Mouse (Mus musculus) MEL (cell line): ENCODE measurements at regions not wholly inside any gene's neighbourhood (a gene's known extent, or its start where the extent isn't known, plus 50 kb on each side); places are given as distances from the start of the nearest gene placed in this dataset.

Experiments used
- DNase-seq: peaks from one replicate; pipeline ENCODE4 v3.0.0; 2011; ENCODE audit warnings: low read depth, low spot score
- H3K27ac ChIP-seq: 2 replicates; pipeline ENCODE4 v1.5.1; 2012; ENCODE audit warnings: low read depth, mild to moderate bottlenecking, control low read depth, low read length, moderate library complexity; ENCODE audit not compliant: control insufficient read depth
- H3K27me3 ChIP-seq, 2 experiments: fragments of 150-350 bp in 1 of 2; sonication (generic) in 1 of 2; 2 replicates each; pipeline ENCODE4 v1.6.1; 2012; ENCODE audit warnings: low read length in 2 of 2, mild to moderate bottlenecking in 2 of 2, improper control_type of control experiment in 1 of 2, moderate library complexity in 1 of 2; ENCODE audit not compliant: insufficient read depth in 2 of 2, control insufficient read depth in 1 of 2
- H3K36me3 ChIP-seq, 2 experiments: 2 replicates each; pipeline ENCODE4 v1.6.1; 2012 to 2014; ENCODE audit warnings: low read length in 2 of 2, improper control_type of control experiment in 1 of 2, inconsistent platforms in 1 of 2, mild to moderate bottlenecking in 1 of 2; ENCODE audit not compliant: insufficient read depth in 2 of 2, control insufficient read depth in 1 of 2
- H3K4me1 ChIP-seq, 2 experiments: fragments of 150-350 bp in 1 of 2; sonication (generic) in 1 of 2; 2 replicates each; pipeline ENCODE4 v1.6.1; 2012; ENCODE audit warnings: low read length in 2 of 2, improper control_type of control experiment in 1 of 2, mild to moderate bottlenecking in 1 of 2; ENCODE audit not compliant: insufficient read depth in 2 of 2, control insufficient read depth in 1 of 2
- H3K4me3 ChIP-seq, 2 experiments: fragments of 150-350 bp in 1 of 2; sonication (generic) in 1 of 2; 2 replicates each; pipeline ENCODE4 v1.5.1; 2012; ENCODE audit warnings: low read depth in 2 of 2, low read length in 2 of 2, mild to moderate bottlenecking in 2 of 2, moderate library complexity in 2 of 2, control low read depth in 1 of 2, improper control_type of control experiment in 1 of 2; ENCODE audit not compliant: control insufficient read depth in 1 of 2, insufficient read depth in 1 of 2
- H3K79me2 ChIP-seq: 2 replicates; pipeline ENCODE4 v1.6.1; 2012; ENCODE audit warnings: mild to moderate bottlenecking, low read length, moderate library complexity; ENCODE audit not compliant: control insufficient read depth, poor library complexity, insufficient read depth
- H3K9ac ChIP-seq: 2 replicates; pipeline ENCODE4 v1.6.1; 2012; ENCODE audit warnings: low read depth, mild to moderate bottlenecking, control low read depth, low read length, moderate library complexity; ENCODE audit not compliant: control insufficient read depth, poor library complexity, severe bottlenecking
- H3K9me3 ChIP-seq: fragments of 150-350 bp; sonication (generic); replicated peaks from 2 replicates; pipeline ENCODE4 v1.6.1; 2012; ENCODE audit warnings: mild to moderate bottlenecking, low read length, improper control_type of control experiment, moderate library complexity; ENCODE audit not compliant: insufficient read depth
- CHD2 ChIP-seq: IDR thresholded peaks from 2 replicates; pipeline ENCODE4 v1.6.1; 2011; ENCODE audit warnings: low read length, improper control_type of control experiment
- CTCF ChIP-seq, 3 experiments: IDR thresholded peaks in 2 of 3; conservative IDR thresholded peaks in 1 of 3; 2 replicates each; pipeline ENCODE4 v1.5.1; 2011 to 2012; ENCODE audit warnings: low read length in 3 of 3, low read depth in 2 of 3, mild to moderate bottlenecking in 2 of 3, improper control_type of control experiment in 1 of 3, inconsistent platforms in 1 of 3, mixed read lengths in 1 of 3, moderate library complexity in 1 of 3; ENCODE audit not compliant: control insufficient read depth in 1 of 3, insufficient read depth in 1 of 3, poor library complexity in 1 of 3, severe bottlenecking in 1 of 3
- E2F4 ChIP-seq: IDR thresholded peaks from 2 replicates; pipeline ENCODE4 v1.6.1; 2011; ENCODE audit warnings: low read depth, low read length, improper control_type of control experiment, borderline replicate concordance
- ETS1 ChIP-seq: IDR thresholded peaks from 2 replicates; pipeline ENCODE4 v1.6.1; 2012; ENCODE audit warnings: low read depth, mild to moderate bottlenecking, inconsistent platforms, low read length, improper control_type of control experiment, moderate library complexity
- GATA1 ChIP-seq: IDR thresholded peaks from 2 replicates; pipeline ENCODE4 v1.6.1; 2011; ENCODE audit warnings: low read depth, low read length, improper control_type of control experiment
- HCFC1 ChIP-seq: IDR thresholded peaks from 2 replicates; pipeline ENCODE4 v1.6.1; 2012; ENCODE audit warnings: low read depth, mild to moderate bottlenecking, inconsistent platforms, low read length, improper control_type of control experiment, moderate library complexity
- KAT2A ChIP-seq: conservative IDR thresholded peaks from 2 replicates; pipeline ENCODE4 v1.6.1; 2012; ENCODE audit warnings: low read depth, low read length, improper control_type of control experiment, inconsistent platforms
- MAX ChIP-seq: IDR thresholded peaks from 2 replicates; pipeline ENCODE4 v1.6.1; 2011; ENCODE audit warnings: low read length, improper control_type of control experiment
- MEF2A ChIP-seq: IDR thresholded peaks from 2 replicates; pipeline ENCODE4 v1.6.1; 2014; ENCODE audit warnings: low read depth, mild to moderate bottlenecking, inconsistent platforms, low read length, improper control_type of control experiment; ENCODE audit not compliant: poor library complexity, insufficient replicate concordance, severe bottlenecking; ENCODE audit errors: extremely low read depth
- MXI1 ChIP-seq: IDR thresholded peaks from 2 replicates; pipeline ENCODE4 v1.6.1; 2011; ENCODE audit warnings: mild to moderate bottlenecking, low read depth, low read length, improper control_type of control experiment
- MYC ChIP-seq: IDR thresholded peaks from 2 replicates; pipeline ENCODE4 v1.6.1; 2011; ENCODE audit warnings: low read depth, mild to moderate bottlenecking, low read length, improper control_type of control experiment, moderate library complexity
- POLR2AphosphoS2 ChIP-seq: IDR thresholded peaks from 2 replicates; pipeline ENCODE4 v1.6.1; 2011; ENCODE audit warnings: low read length, improper control_type of control experiment
- RAD21 ChIP-seq: IDR thresholded peaks from 2 replicates; pipeline ENCODE4 v1.6.1; 2011; ENCODE audit warnings: mild to moderate bottlenecking, low read depth, low read length, improper control_type of control experiment
- SIN3A ChIP-seq: IDR thresholded peaks from 2 replicates; pipeline ENCODE4 v1.6.1; 2012; ENCODE audit warnings: low read length, improper control_type of control experiment, inconsistent platforms
- SMC3 ChIP-seq: IDR thresholded peaks from 2 replicates; pipeline ENCODE4 v1.6.1; 2011; ENCODE audit warnings: low read depth, low read length, improper control_type of control experiment
- TCF12 ChIP-seq: IDR thresholded peaks from 2 replicates; pipeline ENCODE4 v1.6.1; 2014; ENCODE audit warnings: low read depth, mild to moderate bottlenecking, inconsistent platforms, low read length, improper control_type of control experiment, moderate library complexity
- USF1 ChIP-seq: IDR thresholded peaks from 2 replicates; pipeline ENCODE4 v1.6.1; 2014; ENCODE audit warnings: low read depth, mild to moderate bottlenecking, inconsistent platforms, low read length, improper control_type of control experiment, moderate library complexity
- USF2 ChIP-seq, 2 experiments: IDR thresholded peaks; 2 replicates each; pipeline ENCODE4 v1.6.1; 2011 to 2012; ENCODE audit warnings: improper control_type of control experiment in 2 of 2, low read length in 2 of 2, borderline replicate concordance in 1 of 2, inconsistent platforms in 1 of 2, low read depth in 1 of 2, mild to moderate bottlenecking in 1 of 2; ENCODE audit not compliant: insufficient read depth in 1 of 2

GRCm38 (mm10) chr19:21159189-21160137, 112.6 kb upstream of the Zfand5 start:
- H3K36me3 ChIP-seq, result no peaks in the 10 kb centered on the region
- H3K27me3 ChIP-seq, result no peaks in the 10 kb centered on the region; a peak in 1 of 4 replicates
- no peaks in the 10 kb centered on the region for H3K4me1 ChIP-seq
- H3K9ac ChIP-seq, result no peak overlapping the region
- no peak overlapping the region for H3K27ac ChIP-seq
- TF ChIP-seq MEF2A (no peak), MAX (no peak), CHD2 (no peak), POLR2AphosphoS2 (no peak), KAT2A (no peak), CTCF (IDR thresholded peaks at IDR 0.05 in 2 of 3, conservative IDR thresholded peaks at IDR 0.05 in 1 of 3; ENCODE audit: control insufficient read depth in 1 of 3, insufficient read depth in 1 of 3, low read depth in 2 of 3, low read length in 3 of 3, poor library complexity in 1 of 3, severe bottlenecking in 1 of 3) (no peak), MXI1 (no peak), HCFC1 (no peak), RAD21 (no peak), USF2 (IDR thresholded peaks at IDR 0.05; ENCODE audit: borderline replicate concordance in 1 of 2, insufficient read depth in 1 of 2, low read depth in 1 of 2, low read length in 2 of 2) (no peak), SIN3A (no peak)
- TF ChIP-seq, all 39 proteins: peak for 0
- no peak overlapping the region for H3K4me3 ChIP-seq
- no peaks in the 10 kb centered on the region for H3K9me3 ChIP-seq
- no peaks in the 10 kb centered on the region for H3K79me2 ChIP-seq
- DNase-seq, result no peak

GRCm38 (mm10) chr19:21154162-21154561, 117.9 kb upstream of the Zfand5 start:
- Histone ChIP-seq H3K27me3 (no peaks in the 10 kb centered on the region; a peak in 1 of 4 replicates), H3K4me1 (no peaks in the 10 kb centered on the region), H3K9me3 (no peaks in the 10 kb centered on the region), H3K4me3 (no peak overlapping the region), H3K9ac (no peak overlapping the region), H3K79me2 (no peaks in the 10 kb centered on the region), H3K36me3 (no peaks in the 10 kb centered on the region), H3K27ac (no peak overlapping the region)
- DNase-seq, result no peak
- TF ChIP-seq ETS1 (no peak), CHD2 (no peak), MEF2A (no peak), SMC3 (no peak), GATA1 (no peak), E2F4 (no peak), TCF12 (no peak), SIN3A (no peak), USF1 (no peak), MYC (no peak)
